Mouse (Mus musculus) ES-Bruce4 (cell line): Measurements from ENCODE around the gene Chst15. TPM values are rescaled to one million over a fixed set of nuclear protein-coding genes. Genes with fewer than 3 reads are reported as not detected.

Source experiments
- H3K27ac ChIP-seq: 2 replicates; pipeline ENCODE4 v1.5.1; 2012; ENCODE audit warnings: low read length, inconsistent platforms; ENCODE audit not compliant: insufficient read depth
- H3K27me3 ChIP-seq: 2 replicates; pipeline ENCODE4 v1.6.1; 2012; ENCODE audit warnings: mild to moderate bottlenecking, low read length, inconsistent platforms; ENCODE audit not compliant: control insufficient read depth, poor library complexity, insufficient read depth, severe bottlenecking
- H3K36me3 ChIP-seq: 2 replicates; pipeline ENCODE4 v1.6.1; 2012; ENCODE audit warnings: inconsistent platforms, mild to moderate bottlenecking, low read length, moderate library complexity; ENCODE audit not compliant: control insufficient read depth, poor library complexity, insufficient read depth, severe bottlenecking
- H3K4me1 ChIP-seq: one replicate; pipeline ENCODE4 v1.8.1; 2011; ENCODE audit warnings: low read length; ENCODE audit not compliant: control insufficient read depth, insufficient read depth
- H3K4me3 ChIP-seq: 2 replicates; pipeline ENCODE4 v1.5.1; 2011; ENCODE audit warnings: low read depth, mild to moderate bottlenecking, low read length
- H3K9ac ChIP-seq: 2 replicates; pipeline ENCODE4 v1.6.1; 2012; ENCODE audit warnings: low read depth, mild to moderate bottlenecking, inconsistent platforms; ENCODE audit not compliant: poor library complexity, severe bottlenecking
- H3K9me3 ChIP-seq: replicated peaks from 2 replicates; pipeline ENCODE4 v1.6.1; 2012; ENCODE audit warnings: mild to moderate bottlenecking, low read length, inconsistent platforms; ENCODE audit not compliant: control insufficient read depth, poor library complexity, insufficient read depth, severe bottlenecking
- CTCF ChIP-seq: IDR thresholded peaks from one replicate; pipeline ENCODE4 v1.8.1; 2011; ENCODE audit warnings: low read depth, low read length
- EP300 ChIP-seq: IDR thresholded peaks from 2 replicates; pipeline ENCODE4 v1.6.1; 2011; ENCODE audit warnings: low read depth, low read length; ENCODE audit not compliant: insufficient read depth
- POLR2A ChIP-seq: IDR thresholded peaks from one replicate; pipeline ENCODE4 v1.8.1; 2011; ENCODE audit warnings: low read length; ENCODE audit not compliant: insufficient read depth
- polyA plus RNA-seq: library from polyadenylated mRNA; stranded (reverse); fragments of >200 nt; gene quantifications from 2 replicates; pipeline ENCODE4 v1.2.4, GENCODE M21; 2011; ENCODE audit warnings: low read depth; ENCODE audit not compliant: missing spikeins, insufficient read depth, insufficient read length

Chst15 gene
- polyA plus RNA-seq, 1 experiment = 15.4 TPM

DNA sequence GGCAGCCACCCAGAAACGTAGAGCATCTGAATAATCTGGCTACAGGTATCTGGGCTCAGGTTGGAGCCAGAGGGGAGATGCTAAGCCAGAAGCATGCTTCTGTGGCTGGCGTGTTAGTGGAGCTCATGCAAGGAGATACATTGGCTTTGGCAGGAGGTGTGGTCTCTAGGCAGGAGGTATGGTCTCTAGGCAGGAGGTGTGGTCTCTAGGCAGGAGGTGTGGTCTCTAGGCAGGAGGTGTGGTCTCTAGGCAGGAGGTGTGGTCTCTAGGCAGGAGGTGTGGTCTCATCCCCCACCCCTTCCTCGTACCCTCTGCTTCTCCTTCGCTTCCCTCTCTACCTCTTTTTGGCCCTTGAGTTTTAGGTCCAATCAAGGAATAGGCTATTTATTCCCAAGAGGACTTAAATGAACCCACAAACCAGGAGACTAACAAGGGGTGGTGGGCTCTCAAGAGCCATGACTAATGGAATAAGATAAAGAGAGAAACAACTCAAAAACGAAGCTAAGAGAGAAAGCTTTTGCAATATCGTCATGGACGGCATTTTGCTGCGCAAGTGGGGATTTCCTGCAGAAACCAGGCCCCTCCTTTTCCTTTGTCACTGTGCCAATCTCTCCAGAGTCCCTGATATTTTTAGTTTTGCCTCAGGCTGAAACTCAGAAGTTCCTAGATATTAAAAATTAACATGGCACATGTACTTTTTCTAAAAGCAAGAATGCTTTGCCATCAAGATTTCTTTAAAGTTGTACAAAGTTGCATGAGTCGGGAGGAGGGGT, 30.4 kb upstream of the Chst15 start:
- Histone ChIP-seq H3K4me3 (no peak overlapping the region), H3K9me3 (no peaks in the 10 kb centered on the region), H3K27ac (no peak overlapping the region), H3K4me1 (no peaks in the 10 kb centered on the region), H3K9ac (no peak overlapping the region), H3K36me3 (no peaks in the 10 kb centered on the region), H3K27me3 (no peaks in the 10 kb centered on the region)
- no peak for TF ChIP-seq CTCF
- no peak for TF ChIP-seq POLR2A
- TF ChIP-seq EP300 = no peak

DNA sequence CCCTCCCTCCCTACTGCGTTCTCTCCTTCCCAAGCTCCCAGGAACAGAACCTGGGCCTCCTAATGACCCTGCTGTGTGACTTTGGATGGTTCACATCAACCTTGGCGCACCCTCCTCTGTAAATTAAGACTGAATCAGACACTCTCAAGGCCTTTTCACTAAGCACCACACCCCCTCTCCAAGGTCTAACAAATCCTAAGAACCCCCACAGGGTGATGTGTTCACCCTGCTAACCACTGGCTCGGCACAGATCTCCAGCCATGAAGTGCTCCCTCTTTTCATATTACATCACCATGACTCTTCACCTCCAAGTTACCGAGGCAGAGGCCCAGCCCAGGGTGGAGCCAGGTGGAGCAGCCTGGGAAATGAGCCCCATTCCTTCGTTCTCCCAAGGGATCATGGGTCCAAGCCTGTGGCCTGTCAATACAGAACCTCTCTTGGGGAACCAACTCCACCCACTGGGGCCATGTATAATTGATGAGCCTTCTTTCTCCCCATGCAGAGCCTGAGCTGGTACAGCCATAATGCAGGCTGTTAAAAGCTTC, 28.6 kb upstream of the Chst15 start:
- no peak for TF ChIP-seq EP300
- TF ChIP-seq CTCF = no peak
- TF ChIP-seq POLR2A = no peak
- Histone ChIP-seq H3K36me3 (no peaks in the 10 kb centered on the region), H3K27ac (no peak overlapping the region), H3K9me3 (no peaks in the 10 kb centered on the region), H3K4me1 (no peaks in the 10 kb centered on the region), H3K9ac (no peak overlapping the region), H3K4me3 (no peak overlapping the region), H3K27me3 (no peaks in the 10 kb centered on the region)

DNA sequence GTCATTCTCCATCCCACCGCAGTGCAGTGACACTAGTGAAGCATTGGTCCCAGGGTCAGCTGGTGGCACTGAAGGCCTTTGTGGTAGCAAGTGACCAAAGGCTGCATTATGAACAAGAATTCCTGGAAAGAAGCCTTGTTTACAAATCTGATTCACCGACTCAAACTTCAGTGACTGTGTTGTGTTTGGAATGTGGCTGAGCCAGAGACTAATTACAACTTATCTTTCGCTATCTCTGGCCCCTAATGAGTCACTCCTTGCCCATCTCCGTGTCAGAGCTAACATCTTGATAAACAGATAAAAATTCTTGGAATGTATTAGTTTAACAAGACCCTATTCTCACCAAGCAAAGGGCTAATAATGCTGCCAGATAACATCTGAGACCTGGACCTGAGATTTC, 27.6 kb upstream of the Chst15 start:
- H3K4me3 ChIP-seq = no peak overlapping the region
- no peak overlapping the region for H3K9ac ChIP-seq
- TF ChIP-seq CTCF = no peak
- TF ChIP-seq POLR2A = no peak
- TF ChIP-seq EP300 = no peak
- H3K36me3 ChIP-seq = no peaks in the 10 kb centered on the region
- no peaks in the 10 kb centered on the region for H3K27me3 ChIP-seq
- H3K9me3 ChIP-seq = no peaks in the 10 kb centered on the region
- H3K27ac ChIP-seq = no peak overlapping the region
- no peaks in the 10 kb centered on the region for H3K4me1 ChIP-seq

DNA sequence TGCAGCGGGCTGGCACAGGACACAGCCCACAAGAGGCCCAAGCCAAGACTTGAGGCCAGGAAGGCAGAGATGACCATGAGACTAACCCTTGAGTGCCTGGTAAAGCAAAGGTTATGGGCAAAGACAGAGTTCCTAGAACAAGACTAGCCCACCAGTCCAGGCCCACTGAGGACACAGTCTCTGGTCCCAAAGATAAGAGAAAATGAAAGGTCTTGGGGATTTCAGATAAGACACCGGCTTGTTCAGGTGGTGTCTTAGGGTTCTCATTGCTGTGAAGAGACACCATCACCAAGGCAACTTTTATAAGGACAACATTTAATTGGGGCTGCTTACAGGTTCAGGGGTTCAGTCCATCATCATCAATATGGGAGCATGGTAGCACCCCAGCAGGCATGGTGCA, 26.9 kb upstream of the Chst15 start:
- TF ChIP-seq POLR2A = no peak
- no peak for TF ChIP-seq CTCF
- TF ChIP-seq EP300 = no peak
- Histone ChIP-seq H3K27ac (no peak overlapping the region), H3K9ac (no peak overlapping the region), H3K27me3 (no peaks in the 10 kb centered on the region), H3K4me1 (no peaks in the 10 kb centered on the region), H3K36me3 (no peaks in the 10 kb centered on the region), H3K9me3 (no peaks in the 10 kb centered on the region), H3K4me3 (no peak overlapping the region)

DNA sequence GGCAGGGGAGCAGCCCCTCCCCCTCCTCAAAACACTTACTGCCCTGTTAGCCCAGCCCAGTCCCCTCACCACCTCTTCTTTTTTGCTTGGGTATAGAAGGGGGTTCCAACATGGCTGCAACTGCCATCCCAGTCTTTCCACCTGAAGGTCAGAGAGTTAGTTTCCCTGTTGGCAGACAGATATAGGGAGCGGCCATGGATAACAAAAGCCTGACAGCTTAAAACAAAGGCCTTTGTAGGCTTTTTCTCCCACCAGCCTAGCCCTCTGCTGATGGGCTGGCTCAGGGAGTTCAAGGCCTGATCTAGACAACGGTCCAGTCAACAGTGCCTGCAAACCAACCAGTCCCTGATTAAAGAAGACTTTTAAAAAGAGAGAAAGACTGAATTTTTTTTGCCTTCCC, 26.1 kb upstream of the Chst15 start:
- H3K4me1 ChIP-seq = no peaks in the 10 kb centered on the region
- TF ChIP-seq CTCF = no peak
- no peak for TF ChIP-seq POLR2A
- TF ChIP-seq EP300 = no peak
- H3K27me3 ChIP-seq = no peaks in the 10 kb centered on the region
- no peak overlapping the region for H3K27ac ChIP-seq
- H3K9ac ChIP-seq = no peak overlapping the region
- H3K4me3 ChIP-seq = no peak overlapping the region
- H3K9me3 ChIP-seq = no peaks in the 10 kb centered on the region
- no peaks in the 10 kb centered on the region for H3K36me3 ChIP-seq

DNA sequence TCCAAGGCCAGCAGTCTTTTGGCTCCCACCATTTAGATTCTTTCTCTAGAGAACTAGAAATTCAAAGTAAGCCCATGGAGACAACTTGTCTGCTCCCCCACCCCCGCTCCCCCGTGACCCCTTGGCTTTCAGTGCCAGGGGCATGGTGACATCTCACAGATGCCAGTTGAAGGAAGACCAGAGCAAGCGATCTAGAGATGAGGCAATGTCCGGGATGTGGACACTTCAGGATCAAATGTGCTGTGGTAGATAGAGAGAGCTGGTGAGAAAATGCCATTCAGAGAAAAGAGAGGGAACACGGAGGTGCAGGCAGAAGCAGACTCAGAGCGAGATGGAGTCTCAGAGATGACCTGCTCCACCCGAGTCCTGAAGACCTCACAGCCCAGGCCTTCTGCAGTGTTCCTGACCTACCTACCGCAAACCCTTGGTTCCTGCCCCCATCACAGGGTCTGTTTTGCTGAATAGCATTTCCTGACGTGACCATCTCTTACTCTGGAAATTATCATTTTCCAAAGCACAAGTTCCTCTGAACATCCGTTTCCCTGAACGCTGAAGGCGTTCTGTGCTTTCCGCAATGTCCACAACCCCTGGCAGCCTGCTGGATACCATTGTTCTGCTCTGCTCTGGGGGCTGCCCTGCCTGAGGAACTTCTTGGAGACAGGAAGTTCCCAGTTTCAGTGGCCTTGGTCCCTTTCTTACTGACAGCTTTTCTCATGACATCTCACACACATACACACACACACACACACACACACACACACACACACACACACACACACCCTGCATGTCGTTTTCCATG, 22.2 kb upstream of the Chst15 start:
- no peaks in the 10 kb centered on the region for H3K36me3 ChIP-seq
- TF ChIP-seq EP300 = no peak
- no peak for TF ChIP-seq CTCF
- no peak for TF ChIP-seq POLR2A
- no peaks in the 10 kb centered on the region for H3K9me3 ChIP-seq
- no peaks in the 10 kb centered on the region for H3K4me1 ChIP-seq
- H3K9ac ChIP-seq = no peak overlapping the region
- no peak overlapping the region for H3K27ac ChIP-seq
- H3K27me3 ChIP-seq = no peaks in the 10 kb centered on the region
- no peak overlapping the region for H3K4me3 ChIP-seq
